Comparison of ENCODE assay signal across 8 mouse cellular contexts in the genomic region with DNA sequence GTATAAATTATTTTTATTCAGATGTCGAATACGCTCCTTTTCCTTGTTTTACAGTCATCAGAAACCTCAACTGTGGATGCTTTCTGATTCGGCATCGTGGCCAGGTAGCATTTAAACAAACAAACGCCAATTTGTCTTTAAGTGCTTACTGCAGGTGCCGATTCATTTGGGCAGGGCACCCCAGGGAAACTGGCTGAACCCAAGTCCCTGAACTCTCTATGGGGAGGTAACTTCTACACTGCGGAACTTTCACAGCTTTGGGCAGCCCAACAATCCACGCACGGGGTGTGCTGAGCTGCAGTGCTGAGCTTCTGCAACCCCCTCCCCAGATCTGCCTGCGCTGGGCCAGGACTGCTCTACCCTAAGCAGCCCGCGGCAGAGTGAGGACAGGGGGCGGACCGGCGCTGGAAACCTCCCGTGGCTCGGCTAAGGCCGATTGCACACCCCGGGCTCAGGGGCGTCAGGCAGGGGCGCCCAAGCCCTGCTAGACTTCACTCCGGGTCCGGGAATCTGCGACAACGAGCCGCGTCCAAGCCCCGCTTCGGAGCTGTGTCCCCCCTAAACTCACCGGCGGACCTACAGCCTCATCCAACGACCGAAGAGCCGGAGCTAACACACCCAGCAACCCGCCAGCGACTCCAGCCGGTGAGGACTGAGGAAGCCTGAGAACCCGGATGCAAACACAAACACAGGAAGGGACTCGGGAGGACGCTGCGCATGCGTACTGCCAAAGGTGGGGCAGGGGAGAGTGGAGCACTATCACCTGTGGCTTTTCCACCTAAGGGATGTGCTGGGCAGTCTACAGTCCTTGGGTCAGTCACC. TPM values are rescaled to one million over a fixed set of nuclear protein-coding genes. Genes with fewer than 3 reads are reported as not detected.
DNase-seq lines count a peak whose midpoint lies in the region; ATAC-seq and TF ChIP-seq lines count a peak whose summit lies in the region.

TSS of gene Gnpda2 (minus strand) at position 701 of the 822 bp plus-strand sequence.

- WGBS in heart, embryonic 10.5 days, result 4% methylated on average over 42 of the region's 42 CpGs
- 1% methylated on average over 42 of the region's 42 CpGs for WGBS in kidney, embryonic 15.5 days

- H3K27me3 ChIP-seq in heart, embryonic 10.5 days (ENCODE audit: insufficient read depth, poor library complexity, severe bottlenecking), result no peaks in the 10 kb centered on the region
- no peaks in the 10 kb centered on the region for H3K27me3 ChIP-seq in kidney, embryonic 15.5 days

- ATAC-seq in erythroblast, adult 5-6 weeks (replicated peaks; ENCODE audit: low FRiP score, poor library complexity, severe bottlenecking), result peak; percentile 87
- peak; percentile 99 for ATAC-seq in kidney, embryonic 15.5 days (replicated peaks; ENCODE audit: low FRiP score)
- ATAC-seq in monocyte, adult 5-6 weeks (replicated peaks; ENCODE audit: insufficient number of reproducible peaks, low FRiP score, low TSS enrichment, poor library complexity, severe bottlenecking), result peak; percentile 92

- no peak for TF ChIP-seq POLR2A in bone marrow macrophage, adult 2 months (IDR thresholded peaks at IDR 0.05; ENCODE audit: borderline replicate concordance, low read depth, low read length)

- H3K27ac ChIP-seq in bone marrow macrophage, adult 2 months (ENCODE audit: insufficient read depth, low read depth, low read length), result no peak within 1 kb of the TSS
- H3K27ac ChIP-seq in heart, embryonic 10.5 days, result peak within 1 kb of the TSS; percentile 88
- H3K27ac ChIP-seq in kidney, embryonic 15.5 days, result peak within 1 kb of the TSS; percentile 90

- H3K9ac ChIP-seq in kidney, embryonic 15.5 days, result peak within 1 kb of the TSS; percentile 81

- no peak for TF ChIP-seq CTCF in bone marrow macrophage, adult 2 months (IDR thresholded peaks at IDR 0.05; ENCODE audit: low read depth, low read length)

- DNase-seq in A20 (ENCODE audit: low read depth, low spot score) (peak; percentile 80), liver (peak; percentile 81)
- peak; percentile 95 for DNase-seq in heart, embryonic 10.5 days (ENCODE audit: low spot score)
- peak; percentile 74 to 86 for DNase-seq in spleen, postnatal 4 days (ENCODE audit: low spot score in 2 of 2)

- H3K4me1 ChIP-seq in bone marrow macrophage, adult 2 months (ENCODE audit: control insufficient read depth, insufficient read depth, low read length), result peaks cover 2% of the 10 kb centered on the region
- no peaks in the 10 kb centered on the region for H3K4me1 ChIP-seq in heart, embryonic 10.5 days
- H3K4me1 ChIP-seq in kidney, embryonic 15.5 days, result peaks cover 9% of the 10 kb centered on the region; the same call in 1 of the 2 replicates

- H3K36me3 ChIP-seq in heart, embryonic 10.5 days, result no peaks in the 10 kb centered on the region; the same call in none of the 2 replicates
- H3K36me3 ChIP-seq in kidney, embryonic 15.5 days, result peaks cover 13% of the 10 kb centered on the region

- peak within 1 kb of the TSS; percentile 80 for H3K4me2 ChIP-seq in kidney, embryonic 15.5 days

- peak within 1 kb of the TSS; percentile 86 for H3K4me3 ChIP-seq in bone marrow macrophage, adult 2 months (ENCODE audit: insufficient read depth, low read length)
- H3K4me3 ChIP-seq in heart, embryonic 10.5 days, result peak within 1 kb of the TSS; percentile 86
- H3K4me3 ChIP-seq in kidney, embryonic 15.5 days (replicated peaks), result peak within 1 kb of the TSS; percentile 83

- no peaks in the 10 kb centered on the region for H3K9me3 ChIP-seq in heart, embryonic 10.5 days
- H3K9me3 ChIP-seq in kidney, embryonic 15.5 days (replicated peaks), result no peaks in the 10 kb centered on the region

RNA-seq across cellular contexts. Expression of gene Gnpda2, which starts in this region (rescaled TPM):
- 23.1 and 26.6 TPM in 2 replicates for polyA plus RNA-seq in bone marrow macrophage, adult 2 months (2012; ENCODE audit: insufficient read depth, insufficient read length, missing spikeins)
- total RNA-seq in erythroblast, adult 5-6 weeks (2015; ENCODE audit: low replicate concordance), result 6.1 and 17.5 TPM in 2 replicates
- total RNA-seq in erythroblast, adult 5-6 weeks (2017; ENCODE audit: low replicate concordance), result 3.5 and 4.2 TPM in 2 replicates
- 24.0 and 24.1 TPM in 2 replicates for polyA plus RNA-seq in heart, embryonic 10.5 days (2016; fragmentation: Nextera tagmentation; extraction: Ambion mirVana)
- 39.2 and 39.4 TPM in 2 replicates for polyA plus RNA-seq in kidney, embryonic 15.5 days (2015; fragmentation: Nextera tagmentation; extraction: Ambion mirVana)
- 21.7 to 28.8 TPM (median 22.9 TPM) in 3 replicates for total RNA-seq in monocyte, adult 5-6 weeks (2017)
